Mouse (Mus musculus): ENCODE measurements around the gene Gm4216. TPM values are rescaled to one million over a fixed set of nuclear protein-coding genes. Genes with fewer than 3 reads are reported as not detected.
"Not testable (repeated sequence)": the region's sequence is repeated elsewhere in the genome, so short reads cannot be mapped to it uniquely, and the experiment has no call there.

Gm4216 gene
- not detected in 2 replicates for polyA plus RNA-seq (2016; fragmentation: Nextera tagmentation; extraction: Ambion mirVana)

DNA sequence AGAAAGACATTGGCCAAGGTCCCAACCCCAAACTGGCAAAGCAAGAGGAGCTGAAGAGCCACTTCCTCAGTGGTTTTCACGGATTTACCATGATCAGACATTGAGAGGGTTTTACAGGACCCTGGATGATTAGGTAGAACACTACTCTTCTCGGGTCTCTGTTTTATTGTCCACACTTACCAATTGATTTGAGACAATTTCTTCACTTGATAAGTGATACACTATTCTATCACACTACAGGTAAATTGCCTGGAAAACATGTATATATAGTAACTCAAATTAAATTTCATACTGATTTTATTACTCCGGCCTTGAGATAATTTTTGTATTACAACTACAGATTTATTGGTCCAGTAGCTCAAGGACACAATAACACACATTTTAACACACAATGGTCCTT lies at the start of gene Gm4216:
Gm4216 (minus strand) TSS at position 101 of the 400 bp plus-strand sequence.
- not testable (repeated sequence) for H3K36me3 ChIP-seq; H3K4me3 ChIP-seq; H3K27me3 ChIP-seq (replicated peaks); H3K9ac ChIP-seq; H3K27ac ChIP-seq (ENCODE audit: poor library complexity, severe bottlenecking); ATAC-seq (ENCODE audit: insufficient number of reproducible peaks, low FRiP score); H3K4me2 ChIP-seq; H3K9me3 ChIP-seq (replicated peaks); H3K4me1 ChIP-seq (replicated peaks)
- WGBS, result no CpG with 5 or more reads among the region's 3 CpGs

DNA sequence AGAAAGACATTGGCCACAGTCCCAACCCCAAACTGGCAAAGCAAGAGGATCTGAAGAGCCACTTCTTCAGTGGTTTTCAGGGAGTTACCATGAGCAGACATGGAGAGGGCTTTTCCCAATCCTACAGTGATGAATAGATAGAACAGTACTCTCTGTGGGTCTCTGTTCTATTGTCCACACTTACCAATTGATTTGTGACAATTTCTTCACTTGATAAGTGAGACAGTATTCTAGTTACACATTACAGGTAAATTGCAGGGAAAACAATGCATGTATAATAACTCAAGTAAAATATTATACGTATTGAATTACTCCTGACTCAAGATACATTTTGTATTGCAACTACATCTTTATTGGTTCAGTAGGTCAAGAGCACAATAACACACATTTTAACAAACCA lies 47.6 kb upstream of the Gm4216 start, which contains the start of gene Gm8720:
Gm8720 (minus strand) TSS at position 101 of the 400 bp plus-strand sequence.
- H3K9me3 ChIP-seq (replicated peaks); ATAC-seq (ENCODE audit: insufficient number of reproducible peaks, low FRiP score); H3K4me1 ChIP-seq (replicated peaks); H3K27me3 ChIP-seq (replicated peaks); H3K9ac ChIP-seq; H3K36me3 ChIP-seq; H3K4me2 ChIP-seq; H3K27ac ChIP-seq (ENCODE audit: poor library complexity, severe bottlenecking); H3K4me3 ChIP-seq: not testable (repeated sequence)
- no CpG with 5 or more reads among the region's 1 CpGs for WGBS

DNA sequence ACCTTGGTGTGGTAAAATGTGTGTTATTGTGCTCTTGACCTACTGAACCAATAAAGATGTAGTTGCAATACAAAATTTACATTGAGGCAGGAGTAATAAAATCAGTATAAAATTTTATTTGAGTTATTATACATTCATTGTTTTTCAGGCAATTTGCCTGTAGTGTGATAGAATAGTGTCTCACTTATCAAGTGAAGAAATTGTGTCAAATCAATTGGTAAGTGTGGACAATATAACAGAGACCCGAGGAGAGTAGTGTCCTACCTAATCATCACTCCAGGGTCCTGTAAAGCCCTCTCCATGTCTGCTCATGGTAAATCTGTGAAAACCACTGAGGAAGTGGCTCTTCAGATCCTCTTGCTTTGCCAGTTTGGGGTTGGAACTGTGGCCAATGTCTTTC lies 35.5 kb upstream of the Gm4216 start, which contains the start of gene Vmn1r163:
Vmn1r163 (plus strand) TSS at position 301 of the 400 bp plus-strand sequence.
- H3K27me3 ChIP-seq (replicated peaks); H3K4me2 ChIP-seq; H3K9ac ChIP-seq; H3K27ac ChIP-seq (ENCODE audit: poor library complexity, severe bottlenecking); H3K9me3 ChIP-seq (replicated peaks); H3K36me3 ChIP-seq; ATAC-seq (ENCODE audit: insufficient number of reproducible peaks, low FRiP score); H3K4me3 ChIP-seq; H3K4me1 ChIP-seq (replicated peaks): not testable (repeated sequence)
- no CpG with 5 or more reads among the region's 1 CpGs for WGBS

DNA sequence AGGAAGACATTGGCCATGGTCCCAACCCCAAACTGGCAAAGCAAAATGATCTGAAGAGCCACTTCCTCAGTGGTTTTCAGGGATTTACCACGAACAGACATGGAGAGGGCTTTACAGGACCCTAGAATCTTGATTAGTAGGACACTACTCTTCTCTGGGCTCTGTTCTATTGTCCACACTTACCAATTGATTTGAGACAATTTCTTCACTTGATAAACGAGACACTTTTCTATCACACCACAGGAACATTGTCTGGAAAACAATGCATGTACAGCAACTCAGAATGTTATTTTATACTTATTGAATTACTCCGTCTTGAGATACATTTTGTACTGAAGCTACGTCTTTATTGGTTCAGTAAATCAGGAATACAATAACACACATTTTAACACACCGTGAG lies 35.1 kb downstream of the Gm4216 start, which contains the start of gene Gm4214:
Gm4214 (minus strand) TSS at position 101 of the 400 bp plus-strand sequence.
- H3K4me3 ChIP-seq; H3K27me3 ChIP-seq (replicated peaks); H3K9me3 ChIP-seq (replicated peaks); H3K4me1 ChIP-seq (replicated peaks); ATAC-seq (ENCODE audit: insufficient number of reproducible peaks, low FRiP score); H3K4me2 ChIP-seq; H3K9ac ChIP-seq; H3K27ac ChIP-seq (ENCODE audit: poor library complexity, severe bottlenecking); H3K36me3 ChIP-seq: not testable (repeated sequence)
- no CpG with 5 or more reads among the region's 5 CpGs for WGBS

Other genes with a start within 250 kb of the Gm4216 start
- not detected in 2 replicates for gene Vmn1r158, start 229.1 kb downstream of the Gm4216 start, polyA plus RNA-seq (2016; fragmentation: Nextera tagmentation; extraction: Ambion mirVana)
- not detected in 2 replicates for gene Vmn1r159, start 176.3 kb downstream of the Gm4216 start, polyA plus RNA-seq (2016; fragmentation: Nextera tagmentation; extraction: Ambion mirVana)
- gene Vmn1r160, start 148.7 kb downstream of the Gm4216 start, polyA plus RNA-seq (2016; fragmentation: Nextera tagmentation; extraction: Ambion mirVana), result not detected in 2 replicates
- gene Gm4214, start 35.2 kb downstream of the Gm4216 start, polyA plus RNA-seq (2016; fragmentation: Nextera tagmentation; extraction: Ambion mirVana), result not detected in 2 replicates
- not detected in 2 replicates for gene Vmn1r163, start 35.6 kb upstream of the Gm4216 start, polyA plus RNA-seq (2016; fragmentation: Nextera tagmentation; extraction: Ambion mirVana)
- not detected in 2 replicates for gene Gm8720, start 47.5 kb upstream of the Gm4216 start, polyA plus RNA-seq (2016; fragmentation: Nextera tagmentation; extraction: Ambion mirVana)
- gene Gm10662, start 124.6 kb upstream of the Gm4216 start, polyA plus RNA-seq (2016; fragmentation: Nextera tagmentation; extraction: Ambion mirVana), result not detected in 2 replicates
- not detected in 2 replicates for gene Vmn1r165, start 197.4 kb upstream of the Gm4216 start, polyA plus RNA-seq (2016; fragmentation: Nextera tagmentation; extraction: Ambion mirVana)
- not detected in 2 replicates for gene Vmn1r166, start 231.8 kb upstream of the Gm4216 start, polyA plus RNA-seq (2016; fragmentation: Nextera tagmentation; extraction: Ambion mirVana)